Mouse (Mus musculus): Measurements from ENCODE around the gene Zfp953. TPM values are rescaled to one million over a fixed set of nuclear protein-coding genes. Genes with fewer than 3 reads are reported as not detected.

Zfp953 gene
- 26.2 TPM for polyA plus RNA-seq (2014; fragmentation: Illumina TruSeq; extraction: RNeasy Lipid Tissue Mini Kit (QIAGEN cat#74804))

GRCm38 (mm10) chr13:67360131-67360744, at the start of gene Zfp953, which contains the start of gene Gm28044:
TSS of gene Zfp953 (minus strand) at chr13:67360605.
TSS of gene Gm28044 (minus strand) at chr13:67360536.

GRCm38 (mm10) chr13:67399183-67399903, 38.9 kb upstream of the Zfp953 start, which contains the start of gene Zfp429:
TSS of gene Zfp429 (minus strand) at chr13:67399819.

GRCm38 (mm10) chr13:67375050-67375911, 14.9 kb upstream of the Zfp953 start, which contains the start of the genes Gm28041 and Zfp456:
TSS of gene Gm28041 (minus strand) at chr13:67375733.
TSS of gene Zfp456 (minus strand) at chr13:67375810.

DNA sequence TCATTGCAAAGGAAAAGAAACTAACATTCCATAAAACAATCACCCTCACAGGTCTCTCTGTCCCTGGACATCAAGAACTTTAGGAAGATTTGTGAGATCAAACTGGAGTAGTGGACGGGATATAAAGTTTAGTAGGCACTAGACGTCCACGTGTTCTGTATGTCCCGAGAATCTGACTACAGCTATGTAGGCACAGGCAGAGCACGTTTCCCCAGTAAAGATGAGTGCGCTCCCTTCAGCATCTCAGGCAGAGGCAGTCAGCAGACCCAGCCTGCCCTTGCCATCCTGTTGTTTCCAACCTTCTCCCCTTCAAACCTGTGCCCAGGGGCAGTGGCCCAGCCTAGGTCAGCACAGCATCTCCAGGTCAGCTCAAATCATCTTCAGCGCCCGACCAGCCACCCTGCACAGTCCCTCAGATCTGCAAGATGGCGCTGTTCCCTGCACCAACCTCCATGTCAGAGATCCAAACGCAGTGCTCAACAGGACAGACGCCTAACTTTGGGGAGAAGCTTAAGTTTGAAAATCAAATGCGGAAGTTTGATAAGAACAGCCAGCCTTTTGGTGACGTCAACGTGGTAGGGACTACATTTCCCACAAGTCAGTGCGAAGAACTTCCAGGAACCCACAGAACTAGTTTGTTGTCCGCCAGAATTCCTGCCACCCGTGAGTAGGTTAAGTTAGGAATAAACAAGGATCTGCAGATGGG, 28.2 kb downstream of the Zfp953 start, which contains the start of gene Zfp595:
Gene Zfp595, minus strand, starts transcription at position 552 of the 706 bp plus-strand sequence.

DNA sequence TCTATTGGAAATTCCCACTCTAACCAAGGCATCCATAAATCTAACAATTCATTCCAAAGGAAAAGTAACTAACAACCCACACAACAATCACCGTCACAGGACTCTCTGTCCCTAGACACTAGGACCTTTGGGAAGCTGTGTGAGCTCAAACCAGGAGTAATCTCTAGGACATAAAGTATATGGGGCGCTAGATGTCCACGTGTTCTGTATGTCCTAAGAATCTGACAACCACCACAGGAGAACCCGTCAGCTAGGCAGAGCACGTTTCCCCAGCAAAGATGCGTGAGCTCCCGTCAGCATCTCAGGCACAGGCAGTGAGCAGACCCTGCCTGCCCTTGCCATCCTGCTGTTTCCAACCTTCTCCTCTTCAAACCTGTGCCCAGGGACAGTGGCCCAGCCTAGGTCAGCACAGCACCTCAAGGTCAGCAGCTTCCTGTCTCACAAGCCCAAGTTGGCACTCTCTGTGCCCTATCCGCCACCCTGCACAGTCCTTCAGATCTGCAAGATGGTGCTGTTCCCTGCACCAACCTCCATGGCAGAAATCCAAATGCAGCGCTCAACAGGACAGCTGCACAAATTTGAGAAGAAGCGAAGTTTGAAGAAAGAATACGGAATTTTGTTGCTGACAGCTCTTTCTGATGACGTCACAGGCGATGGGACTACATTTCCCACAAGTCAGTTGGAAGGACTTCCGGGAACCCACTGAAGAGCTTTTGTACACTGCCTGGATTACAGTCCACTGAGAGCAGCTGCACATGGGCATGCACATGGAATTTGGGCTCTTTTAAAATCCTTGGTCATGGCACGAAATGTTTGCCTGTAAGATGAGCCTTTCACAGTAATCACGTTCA, 54.4 kb downstream of the Zfp953 start, which contains the start of gene Zfp457:
Gene Zfp457, minus strand, starts transcription at position 664 of the 851 bp plus-strand sequence.

Other genes with a start within 250 kb of the Zfp953 start
- gene Rslcan18, start 244.3 kb downstream of the Zfp953 start, polyA plus RNA-seq (2014; fragmentation: Illumina TruSeq; extraction: RNeasy Lipid Tissue Mini Kit (QIAGEN cat#74804)), result 1.8 TPM
- 30.8 TPM for gene Zfp759, start 238.9 kb downstream of the Zfp953 start, polyA plus RNA-seq (2014; fragmentation: Illumina TruSeq; extraction: RNeasy Lipid Tissue Mini Kit (QIAGEN cat#74804))
- gene Rsl1, start 187.4 kb downstream of the Zfp953 start, polyA plus RNA-seq (2014; fragmentation: Illumina TruSeq; extraction: RNeasy Lipid Tissue Mini Kit (QIAGEN cat#74804)), result 42.0 TPM
- 23.7 TPM for gene Zfp455, start 166.1 kb downstream of the Zfp953 start, polyA plus RNA-seq (2014; fragmentation: Illumina TruSeq; extraction: RNeasy Lipid Tissue Mini Kit (QIAGEN cat#74804))
- gene Zfp458, start 82.1 kb downstream of the Zfp953 start, polyA plus RNA-seq (2014; fragmentation: Illumina TruSeq; extraction: RNeasy Lipid Tissue Mini Kit (QIAGEN cat#74804)), result 11.5 TPM
- 0.63 TPM for gene Zfp457, start 54.1 kb downstream of the Zfp953 start, polyA plus RNA-seq (2014; fragmentation: Illumina TruSeq; extraction: RNeasy Lipid Tissue Mini Kit (QIAGEN cat#74804))
- gene Zfp595, start 28.0 kb downstream of the Zfp953 start, polyA plus RNA-seq (2014; fragmentation: Illumina TruSeq; extraction: RNeasy Lipid Tissue Mini Kit (QIAGEN cat#74804)), result 39.4 TPM
- gene Gm28044, start 69 bp downstream of the Zfp953 start, polyA plus RNA-seq (2014; fragmentation: Illumina TruSeq; extraction: RNeasy Lipid Tissue Mini Kit (QIAGEN cat#74804)), result not detected
- not detected for gene Gm28041, start 15.1 kb upstream of the Zfp953 start, polyA plus RNA-seq (2014; fragmentation: Illumina TruSeq; extraction: RNeasy Lipid Tissue Mini Kit (QIAGEN cat#74804))
- 17.6 TPM for gene Zfp456, start 15.2 kb upstream of the Zfp953 start, polyA plus RNA-seq (2014; fragmentation: Illumina TruSeq; extraction: RNeasy Lipid Tissue Mini Kit (QIAGEN cat#74804))
- gene Zfp429, start 39.2 kb upstream of the Zfp953 start, polyA plus RNA-seq (2014; fragmentation: Illumina TruSeq; extraction: RNeasy Lipid Tissue Mini Kit (QIAGEN cat#74804)), result 37.0 TPM
- 6.3 TPM for gene Zfp459, start 60.8 kb upstream of the Zfp953 start, polyA plus RNA-seq (2014; fragmentation: Illumina TruSeq; extraction: RNeasy Lipid Tissue Mini Kit (QIAGEN cat#74804))
- gene Zfp874a, start 91.0 kb upstream of the Zfp953 start, polyA plus RNA-seq (2014; fragmentation: Illumina TruSeq; extraction: RNeasy Lipid Tissue Mini Kit (QIAGEN cat#74804)), result 88.4 TPM
- gene Zfp874b, start 123.7 kb upstream of the Zfp953 start, polyA plus RNA-seq (2014; fragmentation: Illumina TruSeq; extraction: RNeasy Lipid Tissue Mini Kit (QIAGEN cat#74804)), result 66.5 TPM
- gene Zfp58, start 139.9 kb upstream of the Zfp953 start, polyA plus RNA-seq (2014; fragmentation: Illumina TruSeq; extraction: RNeasy Lipid Tissue Mini Kit (QIAGEN cat#74804)), result 64.3 TPM
- not detected for gene Gm26965, start 165.5 kb upstream of the Zfp953 start, polyA plus RNA-seq (2014; fragmentation: Illumina TruSeq; extraction: RNeasy Lipid Tissue Mini Kit (QIAGEN cat#74804))
- gene Zfp87, start 165.6 kb upstream of the Zfp953 start, polyA plus RNA-seq (2014; fragmentation: Illumina TruSeq; extraction: RNeasy Lipid Tissue Mini Kit (QIAGEN cat#74804)), result 47.2 TPM
- 57.5 TPM for gene Zfp748, start 193.2 kb upstream of the Zfp953 start, polyA plus RNA-seq (2014; fragmentation: Illumina TruSeq; extraction: RNeasy Lipid Tissue Mini Kit (QIAGEN cat#74804))
- 61.4 TPM for gene Zfp729b, start 249.1 kb upstream of the Zfp953 start, polyA plus RNA-seq (2014; fragmentation: Illumina TruSeq; extraction: RNeasy Lipid Tissue Mini Kit (QIAGEN cat#74804))